Comparison of ENCODE assay signal across 13 mouse cellular contexts in the genomic region with DNA sequence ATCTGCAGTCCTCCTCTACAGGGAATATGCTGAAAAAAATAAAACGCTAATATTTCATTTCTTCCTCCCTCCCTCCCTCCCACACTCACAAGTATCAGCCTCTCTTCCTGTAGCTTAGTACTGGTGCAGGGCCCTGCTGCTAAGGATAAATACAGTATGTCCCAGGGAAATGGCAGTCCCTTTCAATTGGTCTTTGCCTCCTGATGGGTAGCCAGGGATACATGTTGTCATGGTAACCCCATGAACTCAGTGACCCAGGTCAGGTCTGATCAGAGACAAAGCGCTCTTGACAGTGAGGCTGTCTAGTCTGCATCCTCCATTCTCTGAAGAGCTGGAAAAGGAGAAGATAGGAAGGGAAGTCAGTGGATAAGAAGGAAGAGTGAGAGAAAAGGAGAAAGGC.
DNase-seq lines count a peak whose midpoint lies in the region; ATAC-seq and TF ChIP-seq lines count a peak whose summit lies in the region.
"Had no signal": no experiment of that assay in that cellular context is flagged by ENCODE, and none has a peak within 500 bp of the region (broad histone marks: within the 10 kb centered on the region; RNA-seq: fewer than 3 reads in every experiment).

No protein-coding gene starts in this region.

- 43% methylated on average over 2 of the region's 2 CpGs for WGBS in embryonic facial prominence, embryonic 14.5 days
- 19% methylated on average over 2 of the region's 2 CpGs for WGBS in hindbrain, embryonic 14.5 days

- H3K36me3 ChIP-seq in embryonic facial prominence, embryonic 14.5 days (ENCODE audit: control insufficient read depth, insufficient read depth, low read length) = no peaks in the 10 kb centered on the region
- no peaks in the 10 kb centered on the region for H3K36me3 ChIP-seq in hindbrain, embryonic 14.5 days (replicated peaks; ENCODE audit: control insufficient read depth, insufficient read depth)
- H3K36me3 ChIP-seq: limb, embryonic 13.5 days; lung, embryonic 15.5 days had no signal

- H3K4me1 ChIP-seq in embryonic facial prominence, embryonic 14.5 days (ENCODE audit: control insufficient read depth, insufficient read depth, low read length) = no peaks in the 10 kb centered on the region
- peaks cover 7% of the 10 kb centered on the region; the same call in 1 of the 2 replicates for H3K4me1 ChIP-seq in hindbrain, embryonic 14.5 days (replicated peaks; ENCODE audit: control insufficient read depth, insufficient read depth, low read length)
- H3K4me1 ChIP-seq: limb, embryonic 13.5 days; lung, embryonic 15.5 days had no signal

- H3K9me3 ChIP-seq in embryonic facial prominence, embryonic 14.5 days (ENCODE audit: control insufficient read depth, low read length) = no peaks in the 10 kb centered on the region
- H3K9me3 ChIP-seq in hindbrain, embryonic 14.5 days (ENCODE audit: control insufficient read depth, low read length) = no peaks in the 10 kb centered on the region
- H3K9me3 ChIP-seq: limb, embryonic 13.5 days; lung, embryonic 15.5 days had no signal

- intact Hi-C loops in heart, postnatal 14 days (cut with DNase I) = no loop called here

- peak; percentile 18; the same call in 1 of the 2 replicates for ATAC-seq in embryonic facial prominence, embryonic 14.5 days (ENCODE audit: low read depth)
- peak; percentile 79 for ATAC-seq in hindbrain, embryonic 14.5 days (ENCODE audit: low FRiP score)
- ATAC-seq: CD4-positive, CD25-positive, alpha-beta regulatory T cell, adult 4 months; intestine, postnatal 0 days had no signal

- no peak overlapping the region for H3K4me2 ChIP-seq in embryonic facial prominence, embryonic 14.5 days (ENCODE audit: low read depth, low read length)
- H3K4me2 ChIP-seq in hindbrain, embryonic 14.5 days (replicated peaks) = no peak overlapping the region
- H3K4me2 ChIP-seq: limb, embryonic 13.5 days; lung, embryonic 15.5 days had no signal

- TF ChIP-seq CTCF in brain, embryonic 14.5 days (IDR thresholded peaks at IDR 0.05; ENCODE audit: borderline replicate concordance, extremely low read depth, insufficient read depth, insufficient read length) = no peak

- no peaks in the 10 kb centered on the region for H3K27me3 ChIP-seq in embryonic facial prominence, embryonic 14.5 days (replicated peaks; ENCODE audit: control insufficient read depth, insufficient read depth, low read length)
- H3K27me3 ChIP-seq in hindbrain, embryonic 14.5 days (ENCODE audit: control insufficient read depth, insufficient read depth, low read length) = no peaks in the 10 kb centered on the region
- H3K27me3 ChIP-seq: limb, embryonic 13.5 days; lung, embryonic 15.5 days had no signal

- DNase-seq in brain, embryonic 14.5 days (ENCODE audit: low read depth) = peak; percentile 89
- DNase-seq in embryonic facial prominence, embryonic 14.5 days (ENCODE audit: low spot score) = peak; percentile 11
- DNase-seq in hindbrain, embryonic 14.5 days (ENCODE audit: low spot score) = peak; percentile 61
- peak; percentile 69 for DNase-seq in neural tube, embryonic 10.5 days (ENCODE audit: extremely low spot score, low spot score)
- DNase-seq in urinary bladder, postnatal 25 days (ENCODE audit: low spot score) = no peak
- DNase-seq in heart, postnatal 14 days = no peak
- DNase-seq in kidney, adult 9 months = no peak
- DNase-seq in T-cell, adult 2 months (ENCODE audit: low spot score) = no peak
- DNase-seq: thymus, postnatal 36 days had no signal

- H3K9ac ChIP-seq in embryonic facial prominence, embryonic 14.5 days (ENCODE audit: low read depth, low read length) = no peak overlapping the region
- no peak overlapping the region for H3K9ac ChIP-seq in hindbrain, embryonic 14.5 days
- H3K9ac ChIP-seq: limb, embryonic 13.5 days; lung, embryonic 15.5 days had no signal

- no peak overlapping the region for H3K27ac ChIP-seq in embryonic facial prominence, embryonic 14.5 days (replicated peaks; ENCODE audit: low read depth, low read length)
- H3K27ac ChIP-seq in hindbrain, embryonic 14.5 days = peak overlapping the region; percentile 32; the same call in 1 of the 2 replicates
- H3K27ac ChIP-seq: limb, embryonic 13.5 days; lung, embryonic 15.5 days had no signal

- no peak for TF ChIP-seq POLR2A in brain, embryonic 14.5 days (IDR thresholded peaks at IDR 0.05; ENCODE audit: borderline replicate concordance, extremely low read depth, insufficient read depth, insufficient read length, poor library complexity, severe bottlenecking)

- no peak overlapping the region for H3K4me3 ChIP-seq in embryonic facial prominence, embryonic 14.5 days (ENCODE audit: low read depth, low read length)
- no peak overlapping the region for H3K4me3 ChIP-seq in hindbrain, embryonic 14.5 days (replicated peaks; ENCODE audit: low read length)
- H3K4me3 ChIP-seq: limb, embryonic 13.5 days; lung, embryonic 15.5 days had no signal

Comparison
In these comparisons a context has a peak if more than half of its experiments do, and no peak if none do; other contexts are left out.
1. DNase-seq: peak in brain, embryonic 14.5 days (single experiment), embryonic facial prominence, embryonic 14.5 days (single experiment), hindbrain, embryonic 14.5 days (single experiment) and neural tube, embryonic 10.5 days (single experiment); none in urinary bladder, postnatal 25 days (single experiment), heart, postnatal 14 days (0 of 2), kidney, adult 9 months (single experiment) and T-cell, adult 2 months (single experiment).